Mouse (Mus musculus) embryonic fibroblast, embryonic 13.5 days (primary cell): ENCODE data around the gene Ddx39.

Experiments used
- CTCF ChIP-seq: IDR thresholded peaks from 2 replicates; pipeline ENCODE4 v1.5.1; 2011; ENCODE audit warnings: mild to moderate bottlenecking, control low read depth, low read length, moderate library complexity, borderline replicate concordance; ENCODE audit not compliant: insufficient read depth
- POLR2A ChIP-seq: IDR thresholded peaks from 2 replicates; pipeline ENCODE4 v1.6.1; 2011; ENCODE audit warnings: low read depth, mild to moderate bottlenecking, control low read depth, low read length, moderate library complexity

DNA sequence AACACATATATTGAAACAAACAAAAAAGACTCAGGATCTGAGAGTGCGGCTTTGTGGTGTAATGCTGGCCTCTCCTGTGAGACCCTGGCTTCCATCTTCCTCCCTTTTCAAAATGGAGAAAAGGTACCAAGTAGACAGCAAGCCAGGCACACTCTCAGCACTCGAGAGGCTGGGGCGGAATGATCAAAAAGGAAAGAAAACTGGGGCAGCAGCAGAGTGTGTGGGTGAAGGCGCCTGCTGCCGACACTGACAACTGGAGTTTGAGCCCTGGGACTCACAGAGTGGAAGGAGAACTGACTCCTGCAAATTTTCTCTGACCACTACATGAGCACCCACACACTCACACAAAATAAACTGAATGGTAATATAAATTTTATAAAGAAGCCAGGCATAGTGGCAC, 40.5 kb upstream of the Ddx39 start:
- TF ChIP-seq CTCF (no peak), POLR2A (no peak)
